Mouse (Mus musculus): ENCODE results near the gene Slc30a7. TPM values are rescaled to one million over a fixed set of nuclear protein-coding genes. Genes with fewer than 3 reads are reported as not detected.

The Slc30a7 gene
- total and polyA plus RNA-seq, 2 experiments from 2014 or later, result 10.7 to 39.1 TPM

DNA sequence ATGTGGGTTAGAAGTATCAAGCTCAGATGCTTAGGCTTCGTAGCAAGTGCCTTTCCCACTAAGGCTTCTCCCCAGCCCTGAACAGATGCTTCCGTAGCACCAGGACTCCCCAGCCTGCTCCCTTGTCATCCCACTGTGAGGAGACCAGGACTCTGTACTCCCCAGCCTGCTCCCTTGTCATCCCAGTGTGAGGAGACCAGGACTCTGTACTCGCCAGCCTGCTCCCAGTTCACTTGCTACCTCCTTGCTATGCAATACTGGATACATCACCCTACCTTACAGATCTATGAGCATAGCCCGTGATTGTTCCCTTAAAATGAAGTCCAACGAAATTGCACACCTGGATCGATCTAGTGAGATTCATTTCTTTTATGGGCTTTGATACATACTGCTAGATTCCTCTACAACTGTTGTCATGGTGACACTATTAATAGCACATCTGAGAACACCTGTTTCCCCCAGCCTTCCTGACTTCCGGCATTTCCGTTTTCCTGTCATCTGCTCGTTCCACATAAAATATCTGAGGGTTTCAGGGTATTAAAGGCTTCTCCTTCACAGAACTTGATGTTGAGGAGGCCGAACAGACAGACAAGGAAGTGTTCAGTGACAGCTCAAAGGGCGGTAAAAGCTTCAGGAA lies 23.1 kb upstream of the Slc30a7 start:
- Histone ChIP-seq H3K4me2 (ENCODE audit: low read depth) (no peak overlapping the region), H3K9ac (no peak overlapping the region), H3K4me3 (ENCODE audit: low read depth, low read length) (no peak overlapping the region), H3K4me1 (ENCODE audit: insufficient read depth) (no peaks in the 10 kb centered on the region), H3K27ac (ENCODE audit: low read depth, low read length) (peak overlapping the region; percentile 72), H3K36me3 (ENCODE audit: insufficient read depth) (peaks cover 9% of the 10 kb centered on the region), H3K27me3 (ENCODE audit: insufficient read depth, low read length) (no peaks in the 10 kb centered on the region), H3K9me3 (ENCODE audit: low read length) (no peaks in the 10 kb centered on the region)
- DNase-seq (peak; percentile 55), ATAC-seq (peak; percentile 91)
- 63% methylated on average over 11 of the region's 11 CpGs for WGBS
- no peak for TF ChIP-seq CTCF (IDR thresholded peaks at IDR 0.05; ENCODE audit: low read depth)

DNA sequence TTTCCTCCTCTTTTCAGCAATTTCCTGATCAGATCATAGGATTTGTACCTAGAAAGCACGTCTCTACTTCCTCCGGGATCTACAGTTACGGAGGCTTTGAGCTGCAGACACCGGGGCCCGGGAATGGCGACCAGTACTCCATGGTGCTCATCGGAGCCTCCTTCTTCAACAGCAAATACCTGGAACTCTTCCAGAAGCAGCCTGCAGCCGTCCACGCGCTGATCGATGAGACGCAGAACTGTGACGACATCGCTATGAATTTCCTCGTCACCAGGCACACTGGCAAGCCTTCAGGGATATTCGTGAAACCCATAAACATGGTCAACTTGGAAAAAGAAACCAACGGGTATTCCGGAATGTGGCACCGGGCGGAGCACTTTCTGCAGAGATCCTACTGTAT lies 19.8 kb upstream of the Slc30a7 start:
- WGBS, result 82% methylated on average over 20 of the region's 20 CpGs
- ATAC-seq, result no peak

DNA sequence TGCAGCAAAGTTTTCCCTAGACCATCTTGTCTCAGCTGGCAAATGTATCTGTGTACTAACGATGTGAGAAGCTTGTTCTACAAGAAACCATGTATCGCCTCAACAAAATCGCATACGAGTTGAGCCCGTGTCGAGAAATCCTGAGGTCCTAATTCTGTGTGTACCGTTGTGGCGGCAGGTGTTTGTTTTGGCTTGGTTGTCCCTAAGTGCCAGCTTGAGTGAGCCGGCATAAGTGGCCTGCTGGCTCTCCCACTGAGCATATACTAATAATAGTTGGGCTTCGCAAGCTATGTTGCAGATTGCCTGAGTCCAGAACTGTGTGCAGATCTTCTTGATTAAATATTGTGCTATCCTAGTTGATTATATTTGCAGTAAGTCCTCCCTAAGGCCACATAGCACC lies 18.5 kb upstream of the Slc30a7 start:
- Histone ChIP-seq H3K4me1 (ENCODE audit: insufficient read depth) (no peaks in the 10 kb centered on the region), H3K9me3 (ENCODE audit: low read length) (no peaks in the 10 kb centered on the region), H3K36me3 (ENCODE audit: insufficient read depth) (peaks cover 13% of the 10 kb centered on the region), H3K4me2 (ENCODE audit: low read depth) (no peak overlapping the region), H3K9ac (no peak overlapping the region), H3K27me3 (ENCODE audit: insufficient read depth, low read length) (no peaks in the 10 kb centered on the region), H3K4me3 (ENCODE audit: low read depth, low read length) (no peak overlapping the region), H3K27ac (ENCODE audit: low read depth, low read length) (no peak overlapping the region)
- 70% methylated on average over 10 of the region's 10 CpGs for WGBS
- no peak for ATAC-seq
- no peak for TF ChIP-seq CTCF (IDR thresholded peaks at IDR 0.05; ENCODE audit: low read depth)
- DNase-seq, result no peak

More for the DNA sequence above, 19.8 kb upstream of the Slc30a7 start:
- no peaks in the 10 kb centered on the region for H3K9me3 ChIP-seq (ENCODE audit: low read length)
- no peak overlapping the region for H3K9ac ChIP-seq
- H3K4me1 ChIP-seq (ENCODE audit: insufficient read depth), result no peaks in the 10 kb centered on the region
- DNase-seq, result no peak
- no peaks in the 10 kb centered on the region for H3K27me3 ChIP-seq (ENCODE audit: insufficient read depth, low read length)
- no peak overlapping the region for H3K4me2 ChIP-seq (ENCODE audit: low read depth)
- no peak for TF ChIP-seq CTCF (IDR thresholded peaks at IDR 0.05; ENCODE audit: low read depth)
- no peak overlapping the region for H3K27ac ChIP-seq (ENCODE audit: low read depth, low read length)
- H3K4me3 ChIP-seq (ENCODE audit: low read depth, low read length), result no peak overlapping the region
- peaks cover 13% of the 10 kb centered on the region for H3K36me3 ChIP-seq (ENCODE audit: insufficient read depth)

DNA sequence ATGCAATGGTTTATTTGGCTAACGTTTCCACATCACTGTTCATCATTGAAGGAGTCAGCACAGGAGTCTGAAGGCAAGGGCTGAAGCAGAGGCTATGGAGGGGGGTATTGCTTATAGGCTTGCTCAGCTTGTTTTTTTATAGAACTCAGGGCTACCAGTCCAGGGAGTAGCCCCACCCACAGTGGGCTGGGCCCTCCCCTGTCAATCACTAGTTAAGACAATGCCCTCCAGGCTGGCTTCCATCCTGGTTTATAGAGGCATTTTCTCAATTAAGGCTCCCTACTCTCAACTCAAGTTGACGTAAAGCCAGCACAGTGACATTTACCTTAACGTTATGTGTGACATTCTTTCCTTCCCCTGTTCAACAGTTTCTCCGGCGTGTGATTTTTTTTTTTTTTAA lies 17.5 kb upstream of the Slc30a7 start:
- Histone ChIP-seq H3K4me2 (ENCODE audit: low read depth) (no peak overlapping the region), H3K36me3 (ENCODE audit: insufficient read depth) (peaks cover 13% of the 10 kb centered on the region), H3K27ac (ENCODE audit: low read depth, low read length) (no peak overlapping the region), H3K9me3 (ENCODE audit: low read length) (no peaks in the 10 kb centered on the region), H3K9ac (no peak overlapping the region), H3K4me1 (ENCODE audit: insufficient read depth) (no peaks in the 10 kb centered on the region), H3K27me3 (ENCODE audit: insufficient read depth, low read length) (no peaks in the 10 kb centered on the region), H3K4me3 (ENCODE audit: low read depth, low read length) (no peak overlapping the region)
- DNase-seq (no peak), ATAC-seq (no peak)
- WGBS, result 60% methylated on average over 5 of the region's 5 CpGs
- no peak for TF ChIP-seq CTCF (IDR thresholded peaks at IDR 0.05; ENCODE audit: low read depth)

DNA sequence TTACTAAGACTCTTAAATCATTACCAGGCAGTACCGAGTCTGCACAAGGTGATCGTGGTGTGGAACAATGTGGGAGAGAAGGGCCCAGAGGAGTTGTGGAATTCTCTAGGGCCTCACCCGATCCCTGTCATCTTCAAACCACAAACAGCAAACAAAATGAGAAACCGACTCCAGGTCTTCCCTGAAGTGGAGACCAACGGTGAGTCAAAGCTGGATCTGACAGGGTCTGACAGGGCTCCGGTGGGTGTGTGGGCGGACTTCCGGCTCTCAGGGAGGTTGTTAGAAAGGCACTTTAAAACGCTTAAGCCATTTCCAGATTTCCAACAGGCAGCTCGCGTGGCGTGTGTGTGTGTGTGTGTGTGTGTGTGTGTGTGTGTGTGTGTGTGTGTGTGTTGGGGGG lies 17.0 kb upstream of the Slc30a7 start:
- no peaks in the 10 kb centered on the region for H3K27me3 ChIP-seq (ENCODE audit: insufficient read depth, low read length)
- no peak overlapping the region for H3K27ac ChIP-seq (ENCODE audit: low read depth, low read length)
- DNase-seq (no peak), ATAC-seq (no peak)
- H3K4me2 ChIP-seq (ENCODE audit: low read depth), result no peak overlapping the region
- whole genome bisulfite sequencing, result 95% methylated on average over 12 of the region's 12 CpGs
- H3K4me1 ChIP-seq (ENCODE audit: insufficient read depth), result no peaks in the 10 kb centered on the region
- H3K4me3 ChIP-seq (ENCODE audit: low read depth, low read length), result no peak overlapping the region
- TF ChIP-seq CTCF (IDR thresholded peaks at IDR 0.05; ENCODE audit: low read depth), result no peak
- H3K9me3 ChIP-seq (ENCODE audit: low read length), result no peaks in the 10 kb centered on the region
- no peak overlapping the region for H3K9ac ChIP-seq
- H3K36me3 ChIP-seq (ENCODE audit: insufficient read depth), result peaks cover 13% of the 10 kb centered on the region

DNA sequence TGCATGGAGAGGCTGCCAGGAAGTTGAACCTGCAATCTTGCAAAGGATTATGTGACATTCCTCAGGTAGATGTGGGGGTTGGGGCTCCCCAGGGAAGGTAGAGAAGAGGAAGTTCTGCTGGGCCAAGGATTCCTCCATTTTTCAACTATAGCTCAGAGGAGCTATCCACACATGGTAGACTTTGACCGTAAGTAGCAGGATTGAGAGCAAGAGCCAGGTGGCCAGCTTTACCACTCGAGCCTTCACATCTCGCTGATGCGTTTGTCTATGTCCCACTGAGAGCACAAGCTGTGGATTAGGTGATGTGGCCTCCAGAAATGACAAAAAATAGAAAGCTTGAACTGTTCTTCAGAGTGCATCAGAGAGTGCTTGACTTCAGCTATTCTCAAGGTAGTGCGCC lies 11.9 kb upstream of the Slc30a7 start:
- DNase-seq (no peak), ATAC-seq (no peak)
- 0 out of 2 replicates have a peak, but pooled peaks cover 3% of the 10 kb centered on the region for H3K36me3 ChIP-seq (ENCODE audit: insufficient read depth)
- no peaks in the 10 kb centered on the region for H3K4me1 ChIP-seq (ENCODE audit: insufficient read depth)
- no peaks in the 10 kb centered on the region for H3K9me3 ChIP-seq (ENCODE audit: low read length)
- H3K27ac ChIP-seq (ENCODE audit: low read depth, low read length), result no peak overlapping the region
- no peaks in the 10 kb centered on the region for H3K27me3 ChIP-seq (ENCODE audit: insufficient read depth, low read length)
- 93% methylated on average over 5 of the region's 5 CpGs for WGBS
- no peak overlapping the region for H3K4me2 ChIP-seq (ENCODE audit: low read depth)
- no peak overlapping the region for H3K9ac ChIP-seq
- no peak for TF ChIP-seq CTCF (IDR thresholded peaks at IDR 0.05; ENCODE audit: low read depth)
- H3K4me3 ChIP-seq (ENCODE audit: low read depth, low read length), result no peak overlapping the region

DNA sequence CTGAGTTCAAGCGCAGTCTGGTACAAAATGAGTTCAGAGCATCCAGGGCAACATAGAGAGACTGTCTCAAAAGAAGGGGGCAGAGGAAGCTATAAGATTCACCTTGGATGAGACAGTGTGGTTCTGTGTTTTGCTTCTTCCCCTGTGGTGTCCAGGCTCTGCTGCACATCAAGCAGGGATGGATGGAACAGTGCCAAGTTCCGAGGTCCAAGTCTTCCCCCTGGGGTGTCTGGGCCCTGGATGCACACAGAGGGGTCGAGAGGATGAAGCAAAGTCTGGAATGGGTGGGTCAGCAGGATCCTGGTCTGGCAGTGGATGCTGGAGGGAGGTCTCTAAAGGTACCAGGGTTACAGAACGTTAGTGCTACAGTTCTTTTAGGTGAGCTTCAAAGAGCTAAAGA lies 11.4 kb upstream of the Slc30a7 start:
- Histone ChIP-seq H3K4me2 (ENCODE audit: low read depth) (no peak overlapping the region), H3K36me3 (ENCODE audit: insufficient read depth) (no peaks in the 10 kb centered on the region), H3K9me3 (ENCODE audit: low read length) (no peaks in the 10 kb centered on the region), H3K27me3 (ENCODE audit: insufficient read depth, low read length) (no peaks in the 10 kb centered on the region), H3K4me3 (ENCODE audit: low read depth, low read length) (no peak overlapping the region), H3K27ac (ENCODE audit: low read depth, low read length) (no peak overlapping the region), H3K9ac (no peak overlapping the region), H3K4me1 (ENCODE audit: insufficient read depth) (no peaks in the 10 kb centered on the region)
- no peak for TF ChIP-seq CTCF (IDR thresholded peaks at IDR 0.05; ENCODE audit: low read depth)
- ATAC-seq, result no peak
- no peak for DNase-seq
- WGBS, result 75% methylated on average over 4 of the region's 4 CpGs

Data from forebrain, postnatal 0 days (tissue).